In genomic region chr4:103126533-103126932, GRCm38 (mm10) we compare ENCODE assay signal across 18 mouse cellular contexts.
"Had no signal": no experiment of that assay in that cellular context is flagged by ENCODE, and none has a peak within 500 bp of the region (broad histone marks: within the 10 kb centered on the region; RNA-seq: fewer than 3 reads in every experiment).

No protein-coding gene starts in this region.

- ATAC-seq: midbrain, embryonic 16.5 days had no signal

- H3K9ac ChIP-seq: liver, embryonic 13.5 days; lung, embryonic 14.5 days; midbrain, embryonic 12.5 days; neural tube, embryonic 13.5 days; neural tube, embryonic 15.5 days had no signal

- H3K27ac ChIP-seq: liver, embryonic 13.5 days; midbrain, embryonic 10.5 days; midbrain, embryonic 12.5 days; neural tube, embryonic 13.5 days; neural tube, embryonic 15.5 days had no signal

- H3K4me2 ChIP-seq: liver, embryonic 13.5 days; lung, embryonic 14.5 days; midbrain, embryonic 12.5 days; neural tube, embryonic 13.5 days; neural tube, embryonic 15.5 days had no signal

- H3K4me3 ChIP-seq: liver, embryonic 13.5 days; megakaryocyte, embryonic 14.5 days; midbrain, embryonic 10.5 days; midbrain, embryonic 12.5 days; myocyte; neural tube, embryonic 13.5 days; neural tube, embryonic 15.5 days had no signal

- H3K4me1 ChIP-seq: midbrain, embryonic 10.5 days; neural tube, embryonic 15.5 days had no signal

- H3K9me3 ChIP-seq: liver, embryonic 13.5 days; megakaryocyte, embryonic 14.5 days; midbrain, embryonic 10.5 days; midbrain, embryonic 12.5 days; neural tube, embryonic 13.5 days; neural tube, embryonic 15.5 days had no signal

- DNase-seq: liver, embryonic 13.5 days; lung, adult 18-20 months; lung, embryonic 14.5 days; lung, postnatal 10 days; lung, postnatal 4 days; midbrain, embryonic 14.5 days; retina, postnatal 1 day; right cerebral cortex, adult 18-20 months; right cerebral cortex, postnatal 25 days; right cerebral cortex, postnatal 4 days; spleen, adult 18-20 months had no signal

- H3K27me3 ChIP-seq: liver, embryonic 13.5 days; megakaryocyte, embryonic 14.5 days; midbrain, embryonic 12.5 days; neural tube, embryonic 13.5 days; neural tube, embryonic 15.5 days had no signal
